Mouse (Mus musculus) erythroblast, embryonic 14.5 days (primary cell): Measurements from ENCODE around the gene Thpo.

ENCODE experiments used
- GATA1 ChIP-seq: IDR thresholded peaks from 2 replicates; pipeline ENCODE4 v1.6.1; 2012; ENCODE audit warnings: low read length, inconsistent platforms, mixed read lengths
- TAL1 ChIP-seq: IDR thresholded peaks from 3 replicates; pipeline ENCODE4 v1.6.1; 2012; ENCODE audit warnings: low read length, inconsistent platforms, mixed read lengths

DNA sequence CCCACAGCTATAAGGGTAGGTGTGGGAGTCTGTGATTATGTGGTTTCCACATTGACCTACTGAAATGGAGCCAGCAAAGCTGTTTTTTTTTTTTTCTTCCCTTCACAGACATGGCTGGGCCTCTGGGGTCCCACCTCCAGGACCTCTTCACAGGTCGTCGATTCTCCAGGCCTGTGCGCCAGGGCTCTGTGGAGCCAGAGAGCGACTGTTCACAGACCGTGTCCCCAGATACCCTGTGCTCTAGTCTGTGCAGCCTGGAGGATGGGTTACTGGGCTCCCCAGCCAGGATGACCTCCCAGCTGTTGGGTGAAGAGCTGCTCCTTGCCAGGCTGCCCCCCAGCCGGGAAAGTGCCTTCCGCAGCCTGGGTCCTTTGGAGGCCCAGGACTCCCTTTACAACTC lies 33.0 kb downstream of the Thpo start:
- TF ChIP-seq GATA1 (no peak), TAL1 (no peak)
